Mouse (Mus musculus) intestine, embryonic 16.5 days (tissue): ENCODE data around the gene Ap4s1. TPM values are rescaled to one million over a fixed set of nuclear protein-coding genes. Genes with fewer than 3 reads are reported as not detected.

Source experiments
- polyA plus RNA-seq: library from polyadenylated mRNA; unstranded; fragments of >200 nt; fragmentation: Nextera tagmentation; extraction: Ambion mirVana; gene quantifications from 2 replicates; pipeline ENCODE4 v1.2.1, GENCODE M21; 2015

The Ap4s1 gene
- polyA plus RNA-seq, 1 experiment from 2014 or later, result 21.1 TPM

Other genes with a start within 250 kb of the Ap4s1 start
- 0.79 and 1.2 TPM in 2 replicates for gene Coch, start 97.7 kb upstream of the Ap4s1 start, polyA plus RNA-seq
- gene Strn3, start 864 bp downstream of the Ap4s1 start, polyA plus RNA-seq, result 14.5 and 25.2 TPM in 2 replicates
- 25.6 and 26.8 TPM in 2 replicates for gene Hectd1, start 138.5 kb downstream of the Ap4s1 start, polyA plus RNA-seq